Mouse (Mus musculus) 3T3-L1 (cell line): Measurements from ENCODE around the gene Ppp3ca.
"Not testable (repeated sequence)": the region's sequence is repeated elsewhere in the genome, so short reads cannot be mapped to it uniquely, and the experiment has no call there.

ENCODE experiments used
- DNase-seq: peaks from one replicate; pipeline ENCODE4 v3.0.0-alpha.2; 2015; ENCODE audit warnings: low read depth, low spot score

Ppp3ca gene

GRCm38 (mm10) chr3:136686429-136686828 is 16.5 kb downstream of the Ppp3ca start:
- no peak for DNase-seq

DNA sequence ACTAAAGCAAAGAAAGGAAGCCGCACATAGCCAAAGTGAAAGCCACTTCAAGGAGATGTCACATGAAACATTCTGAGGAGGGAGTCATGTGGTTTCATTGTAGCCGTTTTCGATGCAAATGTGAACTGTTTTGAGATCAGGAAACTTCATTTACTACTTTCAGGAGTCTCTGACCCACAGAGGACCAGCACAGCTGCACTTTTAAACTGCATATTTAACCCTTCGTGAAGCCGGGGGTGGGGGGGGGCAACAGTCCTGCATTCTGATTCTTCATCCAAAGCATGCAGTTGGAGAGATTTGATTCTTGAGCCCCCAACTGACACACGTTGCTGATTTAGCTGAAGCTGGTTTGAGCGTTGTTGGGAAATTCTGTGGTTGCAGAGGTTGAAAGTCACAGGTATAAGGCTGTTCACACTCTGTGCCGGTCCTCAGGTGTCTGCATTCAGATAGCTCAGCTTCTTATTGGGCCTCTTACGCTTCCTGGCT is 18.2 kb downstream of the Ppp3ca start:
- DNase-seq, result no peak

DNA sequence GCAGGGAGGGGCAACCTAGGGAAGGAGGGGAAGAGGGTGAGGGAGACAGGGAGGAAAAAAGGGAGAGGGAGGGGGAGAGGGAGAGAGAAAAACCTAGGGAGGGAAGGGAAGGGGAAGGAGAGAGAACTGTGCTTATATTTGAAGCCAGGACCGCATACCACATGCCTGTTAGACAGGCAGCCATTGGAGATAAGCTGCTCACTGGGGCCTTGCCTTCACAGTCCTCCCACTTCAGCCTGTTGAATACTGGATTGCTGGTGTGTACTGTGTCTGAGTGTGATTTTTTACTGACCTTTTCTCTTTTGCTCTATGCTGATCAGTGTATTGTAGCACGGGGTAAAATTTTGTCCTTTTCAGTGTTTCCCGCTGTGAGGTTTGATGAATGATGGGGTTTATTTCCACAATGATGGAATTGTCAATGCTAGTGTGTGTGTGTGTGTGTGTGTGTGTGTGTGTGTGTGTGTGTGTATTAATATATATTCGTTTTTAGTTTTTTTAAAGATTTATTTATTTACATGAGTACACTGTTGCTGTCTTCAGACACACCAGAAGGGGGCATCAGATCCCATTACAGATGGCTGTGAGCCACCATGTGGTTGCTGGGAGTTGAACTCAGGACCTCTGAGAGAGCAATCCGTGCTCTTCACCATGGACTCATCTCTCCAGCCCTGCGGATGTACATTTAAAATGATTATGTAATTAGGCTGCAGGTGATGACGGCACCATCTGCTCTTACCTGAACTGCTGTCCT is 20.0 kb downstream of the Ppp3ca start:
- no peak for DNase-seq

GRCm38 (mm10) chr3:136691984-136692383 is 22.1 kb downstream of the Ppp3ca start:
- no peak for DNase-seq

DNA sequence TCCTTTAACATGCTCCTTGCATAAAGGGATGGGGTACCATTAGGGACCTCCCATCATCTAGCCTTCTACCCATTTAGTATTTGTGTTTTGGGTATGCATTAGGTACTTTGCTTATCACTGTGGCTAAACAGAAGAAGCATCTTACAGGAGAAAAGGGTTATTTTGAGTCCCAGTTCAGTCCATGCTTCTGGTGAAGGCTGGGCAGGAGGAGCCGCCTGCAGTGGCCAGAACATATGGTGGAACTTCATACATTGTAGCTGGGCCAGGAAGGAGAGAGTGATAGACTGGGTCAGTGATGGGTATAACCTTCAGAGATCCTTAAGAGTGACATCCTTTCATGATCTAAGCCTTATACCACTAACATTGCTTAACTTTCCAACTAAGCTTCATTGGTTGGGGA is 23.6 kb downstream of the Ppp3ca start:
- DNase-seq, result no peak

DNA sequence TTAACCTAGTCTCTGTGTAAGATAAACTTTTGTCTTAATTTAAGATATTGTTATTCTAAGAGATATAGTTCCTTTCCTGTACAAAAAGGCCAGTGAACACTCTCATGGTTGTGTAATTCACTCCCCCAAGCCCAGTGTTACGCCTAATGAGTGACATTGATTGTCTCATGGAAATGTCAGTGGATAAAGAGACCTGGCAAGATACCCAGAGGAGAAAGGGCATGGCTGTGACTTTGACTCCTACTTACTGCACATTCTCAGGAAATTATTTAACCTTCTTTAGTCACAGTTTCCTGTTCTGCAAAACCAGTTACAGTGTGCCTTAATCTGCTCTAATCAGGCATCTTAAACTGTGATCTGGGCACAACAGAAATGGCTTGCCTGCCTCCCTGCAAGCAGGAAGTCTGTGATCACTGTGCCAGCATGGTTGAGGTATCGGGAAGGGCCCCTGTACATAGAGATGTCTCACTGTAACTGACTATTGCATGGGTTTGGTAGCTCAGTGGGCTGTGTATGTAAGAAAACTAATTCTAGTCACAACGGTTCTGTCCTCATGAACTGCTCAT is 27.8 kb downstream of the Ppp3ca start:
- no peak for DNase-seq

DNA sequence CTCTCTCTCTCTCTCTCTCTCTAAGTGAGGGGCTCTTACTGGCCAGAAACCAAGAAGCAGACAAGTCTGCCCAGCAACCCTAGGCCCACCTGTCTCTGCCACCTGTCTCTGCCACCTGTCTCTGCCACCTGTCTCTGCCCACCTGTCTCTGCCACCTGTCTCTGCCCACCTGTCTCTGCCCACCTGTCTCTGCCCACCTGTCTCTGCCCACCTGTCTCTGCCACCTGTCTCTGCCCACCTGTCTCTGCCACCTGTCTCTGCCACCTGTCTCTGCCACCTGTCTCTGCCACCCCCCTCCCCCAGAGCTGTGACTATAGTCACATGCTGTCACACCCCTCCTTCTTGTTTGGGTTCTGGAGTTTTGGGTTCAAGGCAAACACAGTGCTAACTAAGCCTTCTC is 29.8 kb downstream of the Ppp3ca start:
- DNase-seq, result not testable (repeated sequence)

GRCm38 (mm10) chr3:136700447-136701009 is 30.6 kb downstream of the Ppp3ca start:
- DNase-seq, result no peak

DNA sequence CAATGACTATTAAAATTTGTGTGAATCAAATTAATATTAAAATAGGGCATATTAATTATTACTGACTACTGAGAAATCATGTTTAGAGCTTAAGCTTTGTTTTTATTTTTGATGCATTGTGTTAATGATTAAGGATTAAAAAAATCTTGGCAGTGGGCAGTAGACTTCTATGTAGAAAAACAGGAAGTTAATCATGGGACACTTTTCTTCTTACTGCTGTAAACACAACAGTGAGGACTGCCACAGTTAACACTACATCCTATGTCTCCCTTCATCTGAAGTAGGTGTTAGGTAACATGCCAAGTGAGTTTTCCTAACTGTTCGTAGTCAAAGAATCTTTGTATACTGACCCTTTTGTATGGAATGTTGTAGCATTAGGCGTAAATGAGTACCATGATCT is 32.9 kb downstream of the Ppp3ca start:
- DNase-seq, result no peak

GRCm38 (mm10) chr3:136704515-136705247 is 34.8 kb downstream of the Ppp3ca start:
- no peak for DNase-seq

DNA sequence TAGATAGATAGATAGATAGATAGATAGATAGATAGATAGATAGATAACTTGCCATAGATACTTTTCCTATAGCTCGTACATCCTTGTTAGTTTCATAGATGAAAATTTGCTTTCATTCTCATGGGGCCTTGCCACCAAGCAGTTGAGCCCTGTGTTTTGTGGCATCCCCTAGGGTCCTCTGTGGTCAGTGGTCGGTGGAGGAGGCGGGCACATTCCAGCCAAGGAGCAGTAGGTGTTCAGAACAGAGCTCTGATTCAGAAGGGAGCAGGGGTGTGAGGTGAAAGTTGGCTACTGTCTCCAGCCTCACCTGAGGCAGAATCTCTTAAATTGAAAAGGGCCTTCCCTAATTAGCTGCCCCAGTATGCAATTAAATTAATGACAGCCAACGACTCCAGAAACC is 36.1 kb downstream of the Ppp3ca start:
- DNase-seq, result peak; percentile 49

- no peak for DNase-seq
Observed at GRCm38 (mm10) chr3:136706771-136707170, 36.8 kb downstream of the Ppp3ca start.

DNA sequence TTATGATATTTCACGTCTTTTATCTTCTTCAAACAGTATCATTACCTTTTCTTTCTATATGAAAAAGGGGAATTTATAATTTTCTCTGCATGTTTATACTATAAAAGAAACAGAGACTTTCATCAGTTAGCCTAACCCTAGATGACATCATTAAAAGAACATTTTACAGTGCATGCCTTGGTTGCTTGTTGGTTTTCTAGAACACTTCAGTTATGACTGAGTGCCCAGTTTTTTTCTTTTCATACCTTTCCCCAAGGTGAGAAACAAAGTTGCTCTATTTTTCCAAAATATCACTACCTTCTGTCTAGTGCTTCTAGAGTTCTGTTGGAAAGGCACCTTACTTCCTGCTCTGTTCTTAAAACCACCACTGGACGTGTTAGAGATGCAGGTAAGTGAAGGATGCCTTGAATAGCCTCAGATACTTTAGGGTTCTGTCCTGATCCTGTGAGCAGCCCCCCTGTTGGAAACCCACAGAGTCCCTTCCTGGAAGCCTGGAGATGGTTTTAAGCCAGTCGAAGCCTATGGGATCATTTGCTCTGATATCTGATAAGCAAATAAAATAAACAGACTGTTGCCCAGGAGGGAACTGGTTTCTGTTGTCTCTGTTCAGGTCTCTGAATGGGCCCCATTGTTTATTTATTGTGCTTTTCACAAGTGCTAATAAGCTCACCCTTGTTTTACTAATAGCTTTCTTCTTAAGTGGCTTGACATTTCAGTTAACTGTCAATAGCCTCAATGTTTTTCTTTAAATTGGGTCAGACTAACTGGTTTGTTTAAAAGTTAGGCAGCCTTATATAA is 37.5 kb downstream of the Ppp3ca start:
- no peak for DNase-seq

- DNase-seq, result peak; percentile 45
Observed at GRCm38 (mm10) chr3:136708230-136708629, 38.3 kb downstream of the Ppp3ca start.

GRCm38 (mm10) chr3:136710310-136710906 is 40.5 kb downstream of the Ppp3ca start:
- DNase-seq, result no peak

GRCm38 (mm10) chr3:136714307-136715039 is 44.5 kb downstream of the Ppp3ca start:
- no peak for DNase-seq

DNA sequence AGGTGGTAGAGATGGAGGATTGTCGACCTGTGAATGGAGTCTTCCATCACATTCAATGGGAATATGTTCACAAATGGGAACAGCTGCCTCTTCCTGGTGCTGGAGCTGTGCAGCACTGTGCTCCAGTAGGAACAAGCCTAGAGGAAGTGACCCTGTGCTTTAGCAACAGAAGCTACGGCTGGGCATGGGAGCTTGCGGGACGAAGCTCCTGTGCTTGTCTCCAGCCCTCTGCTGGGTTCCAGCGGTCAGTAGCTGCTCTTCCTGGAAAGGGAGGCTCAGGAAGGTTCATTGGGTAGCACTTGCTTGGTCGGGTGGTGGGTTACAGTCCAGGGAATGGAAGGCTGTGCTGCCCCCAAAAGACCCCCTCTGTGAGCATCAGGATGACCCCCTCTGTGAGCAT is 46.3 kb downstream of the Ppp3ca start:
- DNase-seq, result no peak

DNA sequence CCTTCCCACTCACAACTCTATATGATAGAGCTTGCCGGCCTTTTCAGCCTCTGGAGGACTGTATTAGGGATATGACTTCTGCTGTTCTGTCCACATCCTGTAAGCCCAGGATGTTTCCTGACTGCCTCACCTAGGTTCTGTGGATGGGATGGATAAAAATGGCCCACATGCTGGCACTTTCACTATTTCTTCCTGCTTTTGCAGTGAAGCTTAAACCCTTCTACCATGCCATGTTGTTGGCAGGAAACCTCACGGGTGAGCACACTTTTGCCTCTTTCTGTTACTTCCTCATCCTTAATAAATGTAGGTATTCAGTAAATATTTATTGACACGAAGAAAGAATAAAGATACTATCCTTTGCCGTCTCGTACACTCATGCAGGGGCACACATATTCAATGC is 48.5 kb downstream of the Ppp3ca start:
- DNase-seq, result no peak

GRCm38 (mm10) chr3:136721241-136721640 is 51.3 kb downstream of the Ppp3ca start:
- no peak for DNase-seq

- DNase-seq, result no peak
Observed at GRCm38 (mm10) chr3:136721804-136722427, 52.0 kb downstream of the Ppp3ca start.
